Mouse (Mus musculus): ENCODE results near the gene Olfr123.

Olfr123 gene

DNA sequence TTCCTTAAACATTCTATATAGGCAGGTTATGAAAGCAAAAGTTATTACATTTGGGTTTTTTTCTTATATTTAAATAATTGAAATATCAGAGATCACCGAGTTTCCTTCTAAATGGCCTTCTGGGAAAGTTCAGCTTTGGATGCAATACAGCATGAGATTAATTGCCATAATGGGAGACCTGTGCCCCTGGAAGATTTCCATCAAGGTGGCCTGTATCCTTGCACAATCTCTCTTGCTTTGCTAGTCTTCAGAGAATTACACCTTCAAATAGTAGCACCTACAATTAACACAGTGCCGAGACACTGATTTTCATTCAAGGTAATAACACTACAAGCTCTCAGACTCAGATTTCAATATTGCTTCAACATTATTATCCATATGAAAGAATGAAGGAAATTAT lies at the start of gene Olfr123:
TSS of gene Olfr123 (plus strand) at position 301 of the 400 bp plus-strand sequence.
- DNase-seq: no peak

DNA sequence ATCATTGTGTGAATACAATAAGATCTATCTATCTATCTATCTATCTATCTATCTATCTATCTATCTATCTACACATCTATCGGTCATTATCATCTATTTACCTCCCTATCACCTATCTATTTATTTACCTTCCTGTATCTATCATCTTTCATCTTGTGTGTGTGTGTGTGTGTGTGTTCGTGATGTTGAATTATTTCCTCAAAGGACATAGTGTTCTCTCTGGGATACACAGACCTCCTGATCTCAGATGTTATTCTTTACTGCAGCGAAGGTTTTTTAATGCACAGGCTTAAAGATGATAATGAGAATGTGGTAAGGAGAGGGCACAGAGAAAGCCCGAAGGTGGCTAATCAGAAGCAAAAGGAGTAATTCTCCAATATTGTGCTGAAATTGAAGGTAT lies 25.0 kb upstream of the Olfr123 start, which contains the start of gene Olfr122:
TSS of gene Olfr122 (plus strand) at position 301 of the 400 bp plus-strand sequence.
- no peak for DNase-seq

DNA sequence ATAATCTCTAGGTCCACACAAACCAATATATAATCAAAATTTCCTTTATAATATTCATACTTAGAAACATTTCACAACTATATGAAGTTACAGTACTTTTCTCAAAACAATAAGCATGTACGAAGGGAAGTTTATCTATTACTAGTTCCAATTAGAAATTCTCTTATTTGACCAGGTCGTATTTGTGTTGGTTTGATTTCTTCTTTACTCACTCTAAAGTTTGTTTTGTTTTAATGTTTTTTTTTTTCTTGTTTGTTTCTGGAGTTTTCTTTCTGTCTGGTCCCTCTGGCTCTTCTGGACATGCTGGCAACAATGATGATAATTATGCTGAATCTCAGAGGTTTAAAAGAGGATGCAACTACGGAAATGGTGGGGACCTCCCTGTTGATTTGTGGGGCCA lies 6.3 kb downstream of the Olfr123 start, which contains the start of gene Olfr124:
TSS of gene Olfr124 (plus strand) at position 301 of the 400 bp plus-strand sequence.
- no peak for DNase-seq

DNA sequence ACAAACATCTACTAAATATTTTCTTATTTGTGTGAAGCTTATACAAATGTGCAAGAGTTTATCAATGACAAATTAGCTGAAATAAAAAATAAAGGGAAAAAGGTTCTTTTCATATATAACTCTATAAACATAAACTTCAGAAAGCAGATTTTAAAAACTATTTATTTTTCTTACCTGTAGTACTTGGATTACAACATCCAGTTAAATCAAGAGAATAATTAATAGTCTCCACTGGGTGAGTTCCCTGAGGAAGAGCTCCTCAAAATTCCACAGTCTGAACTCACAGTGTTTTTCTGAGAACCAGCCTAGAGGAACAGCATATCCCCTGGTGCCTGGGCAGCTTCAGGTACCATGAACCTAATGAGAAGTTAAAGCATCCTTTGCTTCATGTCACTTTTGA lies 39.3 kb downstream of the Olfr123 start, which contains the start of gene Olfr125:
TSS of gene Olfr125 (plus strand) at position 301 of the 400 bp plus-strand sequence.
- DNase-seq: no peak

DNA sequence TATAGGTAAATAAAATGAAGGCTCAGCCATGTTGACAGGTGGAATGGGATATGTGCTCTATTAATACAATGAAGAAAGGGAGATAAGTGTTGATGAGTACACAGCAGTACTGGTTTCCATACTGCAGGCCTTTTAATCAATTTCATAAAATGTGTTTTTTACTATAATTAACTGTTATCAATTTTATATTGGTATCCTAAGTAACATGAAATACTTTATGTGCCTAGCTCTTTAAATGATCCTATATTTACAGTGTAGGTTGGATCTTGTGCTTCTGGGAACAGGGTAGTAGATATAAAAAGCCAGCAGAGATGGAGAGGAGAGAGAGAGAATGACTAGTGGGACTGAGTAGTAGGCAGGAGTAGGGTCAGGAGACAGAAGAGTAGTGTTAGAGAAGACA lies 53.9 kb downstream of the Olfr123 start, which contains the start of gene Olfr126:
TSS of gene Olfr126 (plus strand) at position 301 of the 400 bp plus-strand sequence.
- no peak for DNase-seq

Data from kidney, postnatal 4 days (tissue).